Mouse (Mus musculus) layer of hippocampus, adult 9-11 months (tissue): ENCODE measurements around the gene Barx2.
"Not testable (repeated sequence)": the region's sequence is repeated elsewhere in the genome, so short reads cannot be mapped to it uniquely, and the experiment has no call there.

Experiments
- DNase-seq: peaks from one replicate; pipeline ENCODE4 v3.0.0; 2022

Gene Barx2

GRCm38 (mm10) chr9:31912921-31913738 is at the start of gene Barx2:
TSS of gene Barx2 (minus strand) at chr9:31913462.
- peak; percentile 67 for DNase-seq

GRCm38 (mm10) chr9:31962265-31962664 is 49.0 kb upstream of the Barx2 start:
- DNase-seq: no peak

- no peak for DNase-seq
Measured at GRCm38 (mm10) chr9:31960488-31960887, 47.2 kb upstream of the Barx2 start.

GRCm38 (mm10) chr9:31958120-31958519 is 44.9 kb upstream of the Barx2 start:
- DNase-seq: no peak

- no peak for DNase-seq
Measured at GRCm38 (mm10) chr9:31950506-31950905, 37.2 kb upstream of the Barx2 start.

GRCm38 (mm10) chr9:31949031-31949430 is 35.8 kb upstream of the Barx2 start:
- DNase-seq: no peak

- DNase-seq: no peak
Measured at GRCm38 (mm10) chr9:31947051-31947450, 33.8 kb upstream of the Barx2 start.

GRCm38 (mm10) chr9:31942334-31942733 is 29.1 kb upstream of the Barx2 start:
- DNase-seq: no peak

GRCm38 (mm10) chr9:31936486-31936885 is 23.2 kb upstream of the Barx2 start:
- not testable (repeated sequence) for DNase-seq

GRCm38 (mm10) chr9:31931691-31932090 is 18.4 kb upstream of the Barx2 start:
- no peak for DNase-seq

- no peak for DNase-seq
Measured at GRCm38 (mm10) chr9:31931255-31931654, 18.0 kb upstream of the Barx2 start.

- no peak for DNase-seq
Measured at GRCm38 (mm10) chr9:31926766-31927165, 13.5 kb upstream of the Barx2 start.

GRCm38 (mm10) chr9:31925830-31926624 is 12.8 kb upstream of the Barx2 start:
- peak; percentile 53 for DNase-seq

GRCm38 (mm10) chr9:31923529-31923928 is 10.3 kb upstream of the Barx2 start:
- DNase-seq: no peak

GRCm38 (mm10) chr9:31919802-31920201 is 6.5 kb upstream of the Barx2 start:
- no peak for DNase-seq

GRCm38 (mm10) chr9:31916421-31916820 is 3.2 kb upstream of the Barx2 start:
- DNase-seq: no peak

GRCm38 (mm10) chr9:31914871-31915270 is 1.6 kb upstream of the Barx2 start:
- no peak for DNase-seq

- no peak for DNase-seq
Measured at GRCm38 (mm10) chr9:31913739-31914591, 703 bp upstream of the Barx2 start.

GRCm38 (mm10) chr9:31912553-31912920 is 725 bp downstream of the Barx2 start:
- DNase-seq: no peak

- no peak for DNase-seq
Measured at GRCm38 (mm10) chr9:31910221-31910620, 3.0 kb downstream of the Barx2 start.

- DNase-seq: no peak
Measured at GRCm38 (mm10) chr9:31901781-31902180, 11.5 kb downstream of the Barx2 start.

- DNase-seq: no peak
Measured at GRCm38 (mm10) chr9:31894775-31895320, 18.4 kb downstream of the Barx2 start.

- DNase-seq: no peak
Measured at GRCm38 (mm10) chr9:31888333-31888732, 24.9 kb downstream of the Barx2 start.
